Mouse (Mus musculus) hindbrain, embryonic 11.5 days (tissue): ENCODE results near the gene Nbr1. TPM values are rescaled to one million over a fixed set of nuclear protein-coding genes. Genes with fewer than 3 reads are reported as not detected.

ENCODE experiments used
- ATAC-seq: fragments of 200-750 bp; cut with Nextera tagmentation; 2 replicates; pipeline ENCODE4 v1.8.0; 2017; ENCODE audit warnings: mild to moderate bottlenecking, moderate TSS enrichment, moderate library complexity; ENCODE audit not compliant: low FRiP score
- DNase-seq: peaks from one replicate; pipeline ENCODE4 v3.0.0-alpha.2; 2015; ENCODE audit warnings: low spot score
- H3K27ac ChIP-seq: fragments of 300-500 bp; sonication (generic); 2 replicates; pipeline ENCODE4 v1.5.1; 2014; ENCODE audit warnings: mild to moderate bottlenecking, low read depth, low read length
- H3K27me3 ChIP-seq: fragments of 300-500 bp; sonication (generic); 2 replicates; pipeline ENCODE4 v1.6.1; 2014; ENCODE audit warnings: mild to moderate bottlenecking, low read length, moderate library complexity, mixed read lengths; ENCODE audit not compliant: control insufficient read depth, insufficient read depth
- H3K36me3 ChIP-seq: fragments of 300-500 bp; sonication (generic); 2 replicates; pipeline ENCODE4 v1.6.1; 2014; ENCODE audit warnings: mild to moderate bottlenecking, low read length, moderate library complexity, mixed read lengths; ENCODE audit not compliant: control insufficient read depth, insufficient read depth
- H3K4me1 ChIP-seq: fragments of 300-500 bp; sonication (generic); replicated peaks from 2 replicates; pipeline ENCODE4 v1.6.1; 2014; ENCODE audit warnings: low read length, mixed read lengths; ENCODE audit not compliant: control insufficient read depth, insufficient read depth
- H3K4me2 ChIP-seq: fragments of 300-500 bp; sonication (generic); replicated peaks from 2 replicates; pipeline ENCODE4 v1.6.1; 2014; ENCODE audit warnings: mild to moderate bottlenecking, low read depth, low read length
- H3K4me3 ChIP-seq: fragments of 300-500 bp; sonication (generic); 2 replicates; pipeline ENCODE4 v1.5.1; 2014; ENCODE audit warnings: low read depth, low read length
- H3K9ac ChIP-seq: fragments of 300-500 bp; sonication (generic); 2 replicates; pipeline ENCODE4 v1.6.1; 2014; ENCODE audit warnings: low read depth, low read length
- H3K9me3 ChIP-seq: fragments of 300-500 bp; sonication (generic); 2 replicates; pipeline ENCODE4 v1.6.1; 2016; ENCODE audit warnings: low read length; ENCODE audit not compliant: control insufficient read depth
- WGBS: fragments of 180-500 bp; shearing (Covaris S2); extraction: QIAGEN DNeasy Blood & Tissue Kit; methylation state at CpG from one replicate; pipeline ENCODE4 v1.1.7; 2014; 5-methylcytosine and 5-hydroxymethylcytosine counted together
- polyA plus RNA-seq: library from polyadenylated mRNA; unstranded; fragments of >200 nt; fragmentation: Nextera tagmentation; extraction: Ambion mirVana; gene quantifications from 2 replicates; pipeline ENCODE4 v1.2.1, GENCODE M21; 2014

The Nbr1 gene
- polyA plus RNA-seq, 1 experiment from 2014 or later = 83.0 TPM

GRCm38 (mm10) chr11:101526686-101527085, 25.3 kb upstream of the Nbr1 start:
- Histone ChIP-seq H3K9me3 (no peaks in the 10 kb centered on the region), H3K4me3 (no peak overlapping the region), H3K27me3 (no peaks in the 10 kb centered on the region), H3K9ac (no peak overlapping the region), H3K4me1 (no peaks in the 10 kb centered on the region), H3K27ac (no peak overlapping the region), H3K4me2 (no peak overlapping the region), H3K36me3 (0 out of 2 replicates have a peak, but pooled peaks cover 2% of the 10 kb centered on the region)
- 92% methylated on average over 4 of the region's 4 CpGs for WGBS
- no peak for DNase-seq
- ATAC-seq = no peak

- no peaks in the 10 kb centered on the region for H3K9me3 ChIP-seq
- ATAC-seq = no peak
- WGBS = 94% methylated on average over 9 of the region's 9 CpGs
- H3K27ac ChIP-seq = no peak overlapping the region
- no peak overlapping the region for H3K9ac ChIP-seq
- H3K27me3 ChIP-seq = no peaks in the 10 kb centered on the region
- H3K4me2 ChIP-seq = no peak overlapping the region
- no peak overlapping the region for H3K4me3 ChIP-seq
- no peak for DNase-seq
- no peaks in the 10 kb centered on the region for H3K36me3 ChIP-seq
- H3K4me1 ChIP-seq = no peaks in the 10 kb centered on the region
Measured at GRCm38 (mm10) chr11:101543533-101543932, 8.4 kb upstream of the Nbr1 start.

- Histone ChIP-seq H3K27me3 (no peaks in the 10 kb centered on the region), H3K27ac (no peak overlapping the region), H3K9me3 (no peaks in the 10 kb centered on the region), H3K36me3 (no peaks in the 10 kb centered on the region), H3K4me2 (no peak overlapping the region), H3K4me1 (no peaks in the 10 kb centered on the region), H3K4me3 (no peak overlapping the region), H3K9ac (no peak overlapping the region)
- ATAC-seq (no peak), DNase-seq (no peak)
- WGBS = 76% methylated on average over 1 of the region's 1 CpGs
Measured at GRCm38 (mm10) chr11:101544132-101544531, 7.8 kb upstream of the Nbr1 start.

GRCm38 (mm10) chr11:101548526-101548925, 3.4 kb upstream of the Nbr1 start:
- no peaks in the 10 kb centered on the region for H3K36me3 ChIP-seq
- no peak overlapping the region for H3K4me2 ChIP-seq
- ATAC-seq (no peak), DNase-seq (no peak)
- H3K27ac ChIP-seq = no peak overlapping the region
- no peak overlapping the region for H3K9ac ChIP-seq
- H3K4me3 ChIP-seq = no peak overlapping the region
- H3K27me3 ChIP-seq = no peaks in the 10 kb centered on the region
- H3K4me1 ChIP-seq = peaks cover 2% of the 10 kb centered on the region; the same call in 1 of the 2 replicates
- H3K9me3 ChIP-seq = no peaks in the 10 kb centered on the region

GRCm38 (mm10) chr11:101552476-101553300, 739 bp downstream of the Nbr1 start:
- peak overlapping the region; percentile 63 for H3K4me3 ChIP-seq
- peak; percentile 99 for ATAC-seq

GRCm38 (mm10) chr11:101553354-101553930, 1.5 kb downstream of the Nbr1 start:
- peak overlapping the region; percentile 41 for H3K4me2 ChIP-seq
- peak overlapping the region; percentile 76 for H3K9ac ChIP-seq
- H3K36me3 ChIP-seq = no peaks in the 10 kb centered on the region
- WGBS = 27% methylated on average over 8 of the region's 8 CpGs
- H3K27ac ChIP-seq = peak overlapping the region; percentile 79
- peak overlapping the region; percentile 63 for H3K4me3 ChIP-seq
- DNase-seq (no peak), ATAC-seq (no peak)
- H3K27me3 ChIP-seq = no peaks in the 10 kb centered on the region
- H3K9me3 ChIP-seq = no peaks in the 10 kb centered on the region
- H3K4me1 ChIP-seq = peaks cover 2% of the 10 kb centered on the region; the same call in 1 of the 2 replicates

More at GRCm38 (mm10) chr11:101552476-101553300, 739 bp downstream of the Nbr1 start:
- Histone ChIP-seq H3K36me3 (no peaks in the 10 kb centered on the region), H3K9ac (peak overlapping the region; percentile 76), H3K9me3 (no peaks in the 10 kb centered on the region), H3K4me1 (peaks cover 2% of the 10 kb centered on the region; the same call in 1 of the 2 replicates), H3K27me3 (no peaks in the 10 kb centered on the region), H3K4me2 (peak overlapping the region; percentile 41), H3K27ac (peak overlapping the region; percentile 91)
- WGBS = under 1% methylated on average over 37 of the region's 37 CpGs
- DNase-seq = peak; percentile 95

- H3K36me3 ChIP-seq = no peaks in the 10 kb centered on the region
- no peaks in the 10 kb centered on the region for H3K4me1 ChIP-seq
Measured at GRCm38 (mm10) chr11:101556541-101556940, 4.6 kb downstream of the Nbr1 start.

GRCm38 (mm10) chr11:101556954-101557353, 5.0 kb downstream of the Nbr1 start:
- 95% methylated on average over 2 of the region's 2 CpGs for WGBS
- Histone ChIP-seq H3K36me3 (no peaks in the 10 kb centered on the region), H3K27ac (no peak overlapping the region), H3K4me1 (no peaks in the 10 kb centered on the region), H3K9ac (no peak overlapping the region), H3K9me3 (no peaks in the 10 kb centered on the region), H3K4me2 (no peak overlapping the region), H3K27me3 (no peaks in the 10 kb centered on the region), H3K4me3 (no peak overlapping the region)
- no peak for ATAC-seq
- no peak for DNase-seq

More at GRCm38 (mm10) chr11:101556541-101556940, 4.6 kb downstream of the Nbr1 start:
- Histone ChIP-seq H3K9ac (no peak overlapping the region), H3K4me2 (no peak overlapping the region), H3K27ac (no peak overlapping the region), H3K4me3 (no peak overlapping the region), H3K9me3 (no peaks in the 10 kb centered on the region), H3K27me3 (no peaks in the 10 kb centered on the region)
- WGBS = 93% methylated on average over 7 of the region's 7 CpGs
- DNase-seq = no peak
- no peak for ATAC-seq

GRCm38 (mm10) chr11:101562391-101562790, 10.4 kb downstream of the Nbr1 start:
- Histone ChIP-seq H3K4me2 (no peak overlapping the region), H3K27me3 (no peaks in the 10 kb centered on the region), H3K4me1 (no peaks in the 10 kb centered on the region), H3K9ac (no peak overlapping the region), H3K4me3 (no peak overlapping the region), H3K27ac (no peak overlapping the region), H3K9me3 (no peaks in the 10 kb centered on the region), H3K36me3 (peaks cover 15% of the 10 kb centered on the region)
- DNase-seq (peak; percentile 75), ATAC-seq (no peak)
- WGBS = 43% methylated on average over 5 of the region's 5 CpGs
